Mouse (Mus musculus) natural killer cell, adult 2 months (primary cell): Measurements from ENCODE around the gene Ralgps1.
"Not testable (repeated sequence)": the region's sequence is repeated elsewhere in the genome, so short reads cannot be mapped to it uniquely, and the experiment has no call there.

ENCODE experiments used
- DNase-seq, 2 experiments: peaks; one replicate each; pipeline ENCODE4 v3.0.0; 2022; ENCODE audit warnings: low spot score in 2 of 2

Gene Ralgps1

GRCm38 (mm10) chr2:33134766-33135490 is 236.4 kb downstream of the Ralgps1 start:
- no peak for DNase-seq

GRCm38 (mm10) chr2:33132306-33132705 is 239.0 kb downstream of the Ralgps1 start:
- DNase-seq: no peak

GRCm38 (mm10) chr2:33131500-33132092 is 239.7 kb downstream of the Ralgps1 start, which contains the start of gene Garnl3:
Garnl3 (minus strand) TSS chr2:33131654.
- peak; percentile 64 to 73 for DNase-seq

- peak; percentile 95 to 97 for DNase-seq
Measured at GRCm38 (mm10) chr2:33130526-33131483, 240.5 kb downstream of the Ralgps1 start.

GRCm38 (mm10) chr2:33130141-33130525 is 241.2 kb downstream of the Ralgps1 start:
- DNase-seq: no peak

- DNase-seq: peak in 1 of 2 experiments; percentile 16
Measured at GRCm38 (mm10) chr2:33129696-33130095, 241.6 kb downstream of the Ralgps1 start.

GRCm38 (mm10) chr2:33129005-33129404 is 242.3 kb downstream of the Ralgps1 start:
- no peak for DNase-seq

- DNase-seq: no peak
Measured at GRCm38 (mm10) chr2:33127271-33127670, 244.0 kb downstream of the Ralgps1 start.

- no peak for DNase-seq
Measured at GRCm38 (mm10) chr2:33122856-33123255, 248.4 kb downstream of the Ralgps1 start.

- no peak for DNase-seq
Measured at GRCm38 (mm10) chr2:33100536-33100935, 270.8 kb downstream of the Ralgps1 start.

- not testable (repeated sequence) for DNase-seq
Measured at GRCm38 (mm10) chr2:33097326-33097725, 274.0 kb downstream of the Ralgps1 start.

GRCm38 (mm10) chr2:33095221-33095671 is 276.0 kb downstream of the Ralgps1 start:
- no peak for DNase-seq

- DNase-seq: no peak
Measured at GRCm38 (mm10) chr2:33090620-33091520, 280.4 kb downstream of the Ralgps1 start.

GRCm38 (mm10) chr2:33090033-33090400 is 281.3 kb downstream of the Ralgps1 start:
- not testable (repeated sequence) for DNase-seq

- DNase-seq: no peak
Measured at GRCm38 (mm10) chr2:33089356-33090032, 281.8 kb downstream of the Ralgps1 start.

- no peak for DNase-seq
Measured at GRCm38 (mm10) chr2:33086671-33087363, 284.5 kb downstream of the Ralgps1 start.

GRCm38 (mm10) chr2:33086016-33086596 is 285.2 kb downstream of the Ralgps1 start:
- DNase-seq: no peak

GRCm38 (mm10) chr2:33084221-33084620 is 287.1 kb downstream of the Ralgps1 start:
- no peak for DNase-seq
